Mouse (Mus musculus) lung, postnatal 14 days (tissue): ENCODE data around the gene Mtif3.

ENCODE experiments used
- DNase-seq: peaks from one replicate; pipeline ENCODE4 v3.0.0; 2021

Gene Mtif3

DNA sequence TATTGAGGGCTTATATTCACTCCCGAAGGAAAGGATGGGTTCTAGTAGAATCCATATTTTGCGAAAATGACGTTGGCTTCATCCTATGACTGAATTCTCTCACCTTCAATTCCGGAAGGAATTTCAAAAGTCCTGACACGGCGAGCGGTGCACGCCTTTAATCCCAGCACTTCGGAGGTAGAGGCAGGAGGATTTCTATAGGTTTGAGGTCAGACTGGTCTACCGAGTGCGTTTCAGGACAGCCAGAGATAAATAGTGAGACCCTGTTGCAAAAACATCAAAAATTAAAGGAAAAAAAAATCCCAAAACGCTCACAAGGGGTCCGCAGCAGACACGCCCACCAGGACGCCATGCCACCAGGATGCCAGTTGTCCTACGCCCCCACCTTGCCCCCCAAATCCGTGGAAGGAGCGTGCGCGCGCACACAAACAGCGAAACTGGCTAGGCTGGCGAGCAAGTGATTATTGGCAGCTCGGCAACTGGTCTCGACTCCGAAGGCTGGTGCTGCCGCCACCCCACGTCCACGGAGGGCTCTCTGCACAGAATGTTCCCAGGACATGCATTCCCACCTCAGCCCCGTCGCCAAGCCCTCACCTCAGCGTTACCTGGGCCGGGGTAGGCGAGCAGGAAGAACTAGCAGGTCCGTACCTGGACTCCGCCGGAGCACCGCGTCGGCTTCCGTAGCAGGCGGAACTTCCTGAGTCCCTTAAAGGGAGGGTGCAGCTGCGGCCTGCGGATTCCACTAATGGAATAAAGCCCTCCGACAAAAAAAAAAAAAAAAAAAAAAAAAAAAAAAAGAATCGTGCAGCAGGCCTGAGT is at the start of gene Mtif3:
Gene Mtif3, minus strand, starts transcription at position 683 of the 819 bp plus-strand sequence.
- DNase-seq: peak; percentile 79

DNA sequence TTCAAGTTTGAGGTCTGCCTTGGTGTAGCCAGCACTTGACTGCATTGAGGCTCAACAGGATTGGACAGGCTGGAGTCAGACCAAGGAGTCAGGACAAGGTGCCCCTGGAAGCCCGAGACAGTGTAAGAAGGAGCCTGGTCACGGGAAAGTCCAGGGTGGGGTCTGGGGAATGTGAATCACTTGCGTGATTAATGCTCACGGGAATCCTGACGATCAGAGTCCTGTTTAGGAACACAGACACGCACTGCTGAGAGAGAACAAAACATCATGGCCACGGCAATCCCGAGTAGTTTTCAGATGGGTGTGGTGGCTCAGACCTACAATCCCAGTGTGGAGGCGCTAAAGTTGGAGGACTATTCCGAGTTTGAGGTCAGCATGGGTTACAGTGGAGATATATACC is 47.7 kb upstream of the Mtif3 start:
- DNase-seq: no peak

GRCm38 (mm10) chr5:147003303-147003702 is 39.7 kb upstream of the Mtif3 start:
- DNase-seq: no peak

DNA sequence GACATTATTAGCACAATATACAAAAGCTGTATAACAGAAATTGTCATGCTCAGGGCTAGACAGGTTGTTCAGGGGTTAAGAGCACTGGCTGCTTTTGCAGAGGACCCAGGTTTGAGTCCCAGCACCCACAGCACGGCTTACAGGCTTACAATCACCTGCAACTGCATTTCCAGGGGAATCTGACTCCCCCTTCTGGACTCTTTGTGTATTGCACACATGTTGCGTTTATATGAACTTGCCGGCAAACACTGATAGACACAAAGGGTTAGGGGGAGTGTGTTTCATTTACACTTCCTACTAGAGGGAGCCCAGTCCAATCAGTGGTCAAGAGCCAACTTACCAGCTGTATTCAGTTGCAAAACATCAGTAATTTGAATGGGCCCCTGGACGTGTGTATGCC is 37.7 kb upstream of the Mtif3 start:
- no peak for DNase-seq

GRCm38 (mm10) chr5:146998802-146999201 is 35.2 kb upstream of the Mtif3 start:
- DNase-seq: no peak

DNA sequence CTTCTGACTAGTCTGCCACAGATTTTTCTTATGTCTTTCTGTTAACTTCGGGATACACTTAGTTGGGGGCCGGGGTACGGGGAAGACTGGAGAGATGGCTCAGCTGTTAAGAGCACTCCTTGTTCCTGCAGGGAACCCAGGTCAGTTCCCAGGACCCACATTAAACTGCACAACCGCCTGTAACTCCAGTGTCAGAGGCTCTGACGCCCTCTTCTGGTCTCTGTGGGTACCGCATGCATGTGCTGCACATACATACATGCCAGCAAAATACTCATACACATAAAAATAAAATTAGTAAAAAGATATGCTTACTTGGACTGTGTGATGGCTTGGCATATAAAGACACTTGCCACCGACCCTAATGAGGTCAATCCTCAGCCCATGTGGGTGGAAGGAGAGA is 33.2 kb upstream of the Mtif3 start:
- DNase-seq: no peak

DNA sequence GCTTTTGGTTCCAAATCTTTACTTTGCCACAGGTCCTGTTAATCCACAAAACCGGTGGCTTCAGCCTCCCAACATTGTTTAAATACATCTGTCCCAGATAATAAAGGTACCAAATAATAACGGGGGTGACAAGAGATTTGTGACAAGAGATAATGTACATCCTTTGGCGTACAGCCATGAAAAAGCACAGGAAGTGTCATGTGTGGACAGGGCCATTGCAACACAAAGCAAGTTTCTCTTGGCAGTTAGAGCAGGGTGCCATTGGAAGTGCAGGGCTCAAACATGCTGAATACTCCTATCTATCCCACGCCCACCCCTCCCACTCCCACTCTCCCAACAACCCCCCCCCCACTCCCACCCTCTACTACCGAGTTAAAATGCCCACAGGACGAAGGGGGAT is 31.4 kb upstream of the Mtif3 start:
- DNase-seq: no peak

- peak; percentile 21 for DNase-seq
These were observed 29.9 kb upstream of the Mtif3 start for GRCm38 (mm10) chr5:146993509-146993908.

- DNase-seq: no peak
These were observed 25.5 kb upstream of the Mtif3 start for GRCm38 (mm10) chr5:146989051-146989450.

- DNase-seq: no peak
These were observed 24.0 kb upstream of the Mtif3 start for GRCm38 (mm10) chr5:146987588-146987987.

DNA sequence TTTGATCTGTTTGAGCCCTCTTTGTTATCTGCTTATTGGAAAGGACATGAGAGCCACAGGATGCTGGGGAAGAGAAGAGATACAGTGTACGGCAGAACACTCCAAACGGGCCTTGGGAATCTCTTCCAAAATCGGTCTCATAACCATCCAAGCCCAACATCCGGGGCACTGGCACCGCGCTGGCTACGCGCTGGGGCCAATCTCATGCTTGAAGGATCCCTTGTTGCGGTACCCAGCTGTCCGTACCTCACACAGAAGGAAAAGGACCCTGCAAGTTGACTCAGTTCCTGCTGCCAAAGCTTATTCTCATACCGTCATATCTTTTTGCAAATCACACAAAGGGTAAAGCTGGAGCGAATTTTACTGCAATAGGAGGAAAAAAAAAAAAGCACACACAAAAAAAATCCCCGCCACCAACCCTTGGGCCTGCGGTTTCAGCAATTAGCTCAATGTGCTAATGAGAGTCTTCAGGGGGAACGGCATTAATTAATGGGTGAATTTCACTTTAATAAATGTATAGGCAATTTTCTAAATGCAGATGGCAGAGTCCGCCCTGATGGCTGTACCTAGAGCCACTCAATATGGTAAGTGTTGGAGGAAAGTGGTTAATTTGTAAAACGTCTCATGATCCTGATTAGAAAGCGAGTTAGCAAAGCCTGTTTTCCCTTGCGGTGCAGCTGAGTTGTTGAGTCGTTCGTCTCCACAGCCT is 22.3 kb upstream of the Mtif3 start:
- DNase-seq: no peak

GRCm38 (mm10) chr5:146983216-146983615 is 19.6 kb upstream of the Mtif3 start:
- DNase-seq: peak; percentile 70

GRCm38 (mm10) chr5:146981376-146981775 is 17.8 kb upstream of the Mtif3 start:
- DNase-seq: no peak

DNA sequence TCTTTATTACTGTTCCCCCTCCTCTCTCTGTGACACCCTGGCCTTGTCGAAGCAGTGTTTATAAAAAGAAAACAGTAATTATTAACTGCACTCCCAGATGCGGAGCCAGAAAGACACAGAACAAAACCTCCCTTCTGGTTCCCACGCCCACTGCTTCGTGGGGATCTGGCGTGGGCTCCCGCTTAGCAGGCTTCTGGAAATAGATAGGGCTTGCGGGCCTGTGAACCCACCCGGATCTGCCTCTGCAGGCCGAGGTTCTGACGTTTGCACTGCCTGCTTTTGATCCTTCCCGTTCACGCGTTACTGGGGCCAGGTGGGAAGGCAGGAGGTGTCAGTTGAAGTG is 11.2 kb upstream of the Mtif3 start:
- peak; percentile 6 for DNase-seq

DNA sequence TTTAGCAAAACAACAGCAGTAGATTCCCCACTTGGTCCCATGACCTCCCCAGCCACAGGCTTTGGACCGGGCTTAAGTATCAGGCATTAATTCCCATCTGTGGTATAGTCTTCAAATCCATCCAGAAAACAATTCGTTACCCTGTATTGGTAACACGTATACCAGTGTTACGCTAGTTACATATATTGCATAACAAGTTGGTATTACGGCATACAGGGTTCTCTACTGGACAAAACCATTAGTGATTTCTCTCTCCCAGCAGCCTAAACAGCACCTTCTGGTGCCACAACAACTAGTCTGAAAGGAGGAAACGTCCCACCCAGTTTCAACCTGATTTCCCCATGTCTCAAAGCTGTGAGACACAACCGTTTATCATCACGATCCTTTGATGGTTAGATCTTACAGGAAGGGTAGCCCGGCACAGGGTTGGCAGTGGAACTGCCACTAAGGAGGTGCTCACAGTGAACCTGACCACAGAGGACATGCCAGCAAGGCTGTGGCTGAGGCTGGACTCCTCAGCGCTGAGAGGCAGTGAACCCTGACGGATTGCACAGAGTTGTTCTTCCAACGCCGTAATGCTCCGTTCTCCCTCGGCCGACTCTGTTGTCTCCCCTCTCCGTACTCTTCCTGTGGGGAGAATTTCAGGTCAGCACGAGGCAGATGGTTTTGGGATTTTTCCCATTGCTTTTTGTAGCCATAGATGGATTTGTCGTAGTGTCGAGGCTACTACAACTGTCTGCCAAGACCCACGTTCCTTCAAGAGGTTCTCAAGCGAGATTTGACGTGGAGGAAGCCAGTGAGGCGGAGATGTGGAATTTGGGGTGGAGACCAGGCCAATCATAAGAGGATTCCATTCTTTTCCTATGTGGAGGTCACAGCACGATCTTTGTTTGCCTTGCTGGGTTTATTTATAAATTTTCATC is 10.5 kb upstream of the Mtif3 start:
- peak; percentile 9 for DNase-seq

DNA sequence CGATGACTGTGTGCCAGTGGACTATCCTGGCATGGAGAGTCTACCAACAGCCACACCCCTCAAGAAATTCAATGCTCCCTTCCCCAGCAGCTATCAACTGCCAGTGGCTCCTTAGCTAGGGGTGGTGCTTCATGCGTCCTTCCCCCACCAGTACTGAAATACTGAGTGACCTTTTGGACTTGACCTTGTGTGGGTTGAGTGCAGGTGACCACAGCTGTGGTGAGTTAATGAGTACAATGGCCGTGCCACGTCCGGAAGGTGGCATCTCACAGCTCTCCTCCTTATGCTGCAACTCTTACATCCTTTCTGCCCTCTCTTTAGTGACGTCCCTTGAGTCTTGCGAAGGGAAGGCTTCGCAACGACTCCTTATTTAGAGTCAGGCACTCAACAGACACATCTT is 9.8 kb upstream of the Mtif3 start:
- no peak for DNase-seq

DNA sequence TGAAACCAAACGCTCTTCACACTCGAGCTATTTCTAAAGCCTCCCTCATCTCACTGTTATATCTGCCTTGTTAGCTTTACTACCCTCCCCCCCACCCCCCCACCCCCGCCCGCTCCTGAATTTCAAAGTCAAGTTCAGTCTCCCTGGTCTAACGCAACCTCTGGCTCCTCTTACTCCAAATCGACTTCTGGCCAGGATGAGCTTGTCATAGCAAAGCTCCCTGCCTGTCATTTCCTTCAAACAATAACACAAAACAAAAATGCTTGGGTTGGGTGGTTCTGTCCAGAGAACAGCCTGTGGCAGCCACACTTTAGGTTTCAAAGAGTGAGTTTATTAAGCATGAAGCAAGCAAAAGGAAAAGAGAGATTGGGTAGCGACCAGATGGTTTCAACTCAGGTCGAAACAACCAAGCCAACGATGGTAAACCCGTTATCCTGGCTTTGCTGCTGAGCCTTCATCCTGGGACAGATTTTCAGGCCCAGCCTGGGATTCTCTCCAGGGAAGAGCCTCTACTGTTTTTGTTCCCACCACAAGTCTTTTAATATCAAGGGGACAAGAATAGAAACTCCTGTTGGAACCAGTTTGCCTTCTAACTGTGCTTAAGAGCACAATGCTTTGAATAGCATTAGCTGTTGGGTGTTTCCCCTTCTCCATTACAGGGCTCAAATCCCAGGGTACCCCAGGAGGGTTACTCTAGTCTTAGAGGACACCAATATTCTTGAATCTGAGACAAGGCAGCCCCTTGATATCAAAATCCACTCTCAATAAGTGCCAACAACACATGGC is 8.4 kb upstream of the Mtif3 start:
- DNase-seq: peak; percentile 4

DNA sequence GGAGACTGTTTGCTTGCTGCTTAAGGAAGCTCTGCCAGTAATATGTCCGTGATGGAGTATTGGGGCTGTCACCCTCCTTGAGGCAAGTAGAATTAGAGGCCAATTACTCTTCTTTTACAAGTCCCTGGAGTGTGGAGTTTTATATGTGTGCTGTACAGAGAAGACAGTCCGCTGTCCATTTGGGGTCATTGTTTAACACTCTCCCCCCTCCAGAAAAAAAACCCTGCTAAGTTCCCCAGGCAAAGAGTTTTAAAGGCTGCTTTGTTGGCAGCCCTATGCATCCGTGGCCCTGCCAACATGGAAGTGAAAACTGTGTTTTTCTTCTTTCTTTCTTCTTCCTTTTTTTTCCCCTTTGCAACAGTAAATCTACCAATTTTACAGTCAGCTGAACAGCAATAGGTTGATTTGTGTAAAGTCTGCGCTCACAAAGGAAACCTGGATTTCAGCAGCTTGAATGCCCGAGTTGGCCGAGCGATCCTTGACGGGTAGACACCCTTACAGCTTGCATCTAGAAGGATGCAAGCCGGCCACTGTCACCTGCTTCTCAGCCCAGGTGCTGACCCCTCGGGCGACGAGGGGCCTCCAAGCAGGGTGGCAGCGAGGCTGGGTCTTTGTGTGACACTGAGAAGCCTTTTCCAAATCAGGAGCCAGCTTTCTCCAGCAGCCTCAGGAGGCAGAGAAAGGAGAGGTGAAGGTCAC is 5.2 kb upstream of the Mtif3 start:
- no peak for DNase-seq

DNA sequence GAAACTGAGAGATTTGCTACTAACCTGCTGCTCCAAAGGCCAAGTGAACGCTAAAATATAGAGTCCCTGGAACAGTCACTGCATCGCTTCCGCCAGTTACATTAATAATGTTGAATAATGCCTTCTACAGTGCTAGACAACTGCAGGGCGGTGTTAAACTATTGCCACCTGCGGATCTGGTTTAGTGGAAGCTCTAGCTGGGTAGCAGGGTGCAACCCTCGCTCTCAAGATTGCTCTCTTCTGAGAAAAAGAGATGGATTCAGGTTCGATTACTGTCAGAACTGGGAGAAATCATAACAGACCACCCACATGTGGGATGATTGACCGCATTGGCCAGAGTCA is 308 bp upstream of the Mtif3 start:
- peak; percentile 2 for DNase-seq

DNA sequence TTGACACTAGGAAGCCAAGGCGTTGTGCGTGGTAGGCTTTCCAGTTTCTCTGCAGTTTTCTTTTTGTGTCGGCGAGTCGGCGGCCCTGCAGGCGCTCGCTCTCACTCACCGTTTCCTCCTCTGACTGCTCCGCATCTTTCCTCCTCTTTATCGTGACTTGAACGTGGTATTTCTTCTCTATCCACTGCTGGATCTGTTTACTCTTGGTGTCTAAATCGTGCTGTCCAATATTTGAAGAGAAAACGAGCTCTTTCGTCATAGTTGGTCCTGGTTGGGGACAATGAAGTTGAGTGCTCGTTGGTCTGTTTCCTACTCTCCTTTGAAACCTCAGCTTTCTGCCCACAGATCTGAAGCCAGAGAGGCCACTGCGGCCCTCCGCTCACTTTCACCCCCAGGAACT is 6.9 kb downstream of the Mtif3 start:
- DNase-seq: no peak

- no peak for DNase-seq
These were observed 7.9 kb downstream of the Mtif3 start for GRCm38 (mm10) chr5:146955651-146956050.

GRCm38 (mm10) chr5:146954576-146954975 is 9.0 kb downstream of the Mtif3 start:
- DNase-seq: no peak
